Mouse (Mus musculus): ENCODE measurements around the gene Olfr978. TPM values are rescaled to one million over a fixed set of nuclear protein-coding genes. Genes with fewer than 3 reads are reported as not detected.
"Not testable (repeated sequence)": the region's sequence is repeated elsewhere in the genome, so short reads cannot be mapped to it uniquely, and the experiment has no call there.

Olfr978 gene
- total RNA-seq (2012; rRNA removed): not detected in 2 replicates
- polyA plus RNA-seq (2012; ENCODE audit: insufficient read depth in 1 of 2, insufficient read length in 2 of 2, low read depth in 1 of 2, low replicate concordance in 2 of 2, missing spikeins in 1 of 2): not detected

DNA sequence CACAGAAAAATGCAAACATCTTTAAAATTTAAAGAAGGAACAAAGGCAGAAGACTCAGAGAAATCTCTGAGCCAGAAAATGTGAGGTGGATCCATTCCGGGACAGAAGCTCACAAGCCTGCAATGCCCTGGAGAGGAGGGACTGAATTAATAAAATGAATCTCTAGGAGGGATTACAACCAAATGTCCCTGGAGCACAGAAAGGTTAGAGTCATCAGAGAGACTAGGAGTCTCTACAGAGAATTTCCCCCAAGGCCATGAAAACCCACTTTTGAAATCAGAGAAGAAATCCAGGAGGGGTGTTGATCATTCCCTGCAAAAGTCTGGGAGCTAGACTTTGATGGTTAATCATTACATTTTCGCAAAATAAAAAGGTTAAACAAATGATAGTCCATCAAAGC is at the start of gene Olfr978:
Gene Olfr978, plus strand, starts transcription at position 301 of the 400 bp plus-strand sequence.
- Histone ChIP-seq H3K4me3 (ENCODE audit: control insufficient read depth in 1 of 2, insufficient read depth in 1 of 2, low read depth in 2 of 2, low read length in 2 of 2) (no peak within 1 kb of the TSS), H3K36me3 (ENCODE audit: control insufficient read depth in 1 of 2, insufficient read depth in 2 of 2, low read length in 2 of 2) (no peaks in the 10 kb centered on the region), H3K79me2 (ENCODE audit: control insufficient read depth, insufficient read depth, low read length, poor library complexity) (no peaks in the 10 kb centered on the region), H3K27me3 (ENCODE audit: control insufficient read depth in 1 of 2, insufficient read depth in 2 of 2, low read length in 2 of 2) (no peaks in the 10 kb centered on the region), H3K27ac (ENCODE audit: control insufficient read depth, low read depth, low read length) (no peak within 1 kb of the TSS), H3K9me3 (replicated peaks; ENCODE audit: insufficient read depth, low read length) (no peaks in the 10 kb centered on the region), H3K9ac (ENCODE audit: control insufficient read depth, low read depth, low read length, poor library complexity, severe bottlenecking) (no peak within 1 kb of the TSS), H3K4me1 (ENCODE audit: control insufficient read depth in 1 of 2, insufficient read depth in 2 of 2, low read length in 2 of 2) (no peaks in the 10 kb centered on the region)
- DNase-seq (ENCODE audit: low read depth, low spot score): no peak
- no peak for TF ChIP-seq ZC3H11A (IDR thresholded peaks at IDR 0.05; ENCODE audit: low read depth, low read length)
- no peak for TF ChIP-seq MYC (IDR thresholded peaks at IDR 0.05; ENCODE audit: low read depth, low read length)

DNA sequence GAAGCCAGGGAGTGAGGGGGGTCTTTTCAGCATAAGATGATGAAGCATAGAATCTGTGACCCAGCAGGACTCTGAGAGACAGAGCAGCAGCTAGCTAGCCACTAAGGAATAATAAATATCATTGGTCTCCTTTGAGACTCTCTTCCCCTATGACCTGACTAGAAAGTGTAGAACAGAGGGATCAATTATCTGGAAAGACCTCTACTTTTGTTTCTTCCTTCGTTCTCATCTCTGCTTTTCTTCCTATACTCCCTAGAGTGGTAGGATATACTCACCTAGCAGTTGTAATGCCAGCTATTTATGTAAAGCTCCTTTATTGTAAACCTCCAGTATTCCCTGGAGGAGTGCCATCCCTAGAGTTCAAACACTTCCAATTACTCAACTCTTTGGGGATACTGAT is 40.0 kb upstream of the Olfr978 start, which contains the start of gene Olfr975:
Gene Olfr975, minus strand, starts transcription at position 101 of the 400 bp plus-strand sequence.
- Histone ChIP-seq H3K36me3 (ENCODE audit: control insufficient read depth in 1 of 2, insufficient read depth in 2 of 2, low read length in 2 of 2) (no peaks in the 10 kb centered on the region), H3K27me3 (ENCODE audit: control insufficient read depth in 1 of 2, insufficient read depth in 2 of 2, low read length in 2 of 2) (no peaks in the 10 kb centered on the region), H3K9ac (ENCODE audit: control insufficient read depth, low read depth, low read length, poor library complexity, severe bottlenecking) (no peak within 1 kb of the TSS), H3K4me3 (ENCODE audit: control insufficient read depth in 1 of 2, insufficient read depth in 1 of 2, low read depth in 2 of 2, low read length in 2 of 2) (no peak within 1 kb of the TSS), H3K9me3 (replicated peaks; ENCODE audit: insufficient read depth, low read length) (no peaks in the 10 kb centered on the region), H3K79me2 (ENCODE audit: control insufficient read depth, insufficient read depth, low read length, poor library complexity) (no peaks in the 10 kb centered on the region), H3K4me1 (ENCODE audit: control insufficient read depth in 1 of 2, insufficient read depth in 2 of 2, low read length in 2 of 2) (no peaks in the 10 kb centered on the region), H3K27ac (ENCODE audit: control insufficient read depth, low read depth, low read length) (no peak within 1 kb of the TSS)
- DNase-seq (ENCODE audit: low read depth, low spot score): no peak
- TF ChIP-seq MAFK (IDR thresholded peaks at IDR 0.05; ENCODE audit: borderline replicate concordance, low read depth, low read length) (no peak), MXI1 (IDR thresholded peaks at IDR 0.05; ENCODE audit: low read depth, low read length) (no peak), NELFE (IDR thresholded peaks at IDR 0.05; ENCODE audit: low read depth, low read length) (no peak), CHD1 (IDR thresholded peaks at IDR 0.05; ENCODE audit: low read depth, low read length) (no peak), MYC (IDR thresholded peaks at IDR 0.05; ENCODE audit: low read depth, low read length) (no peak), TBP (IDR thresholded peaks at IDR 0.05; ENCODE audit: low read depth, low read length) (no peak), SIN3A (IDR thresholded peaks at IDR 0.05; ENCODE audit: low read length) (no peak), USF2 (IDR thresholded peaks at IDR 0.05; ENCODE audit: borderline replicate concordance in 1 of 2, insufficient read depth in 1 of 2, low read depth in 1 of 2, low read length in 2 of 2) (no peak), MYB (IDR thresholded peaks at IDR 0.05; ENCODE audit: low read depth, low read length) (no peak)

DNA sequence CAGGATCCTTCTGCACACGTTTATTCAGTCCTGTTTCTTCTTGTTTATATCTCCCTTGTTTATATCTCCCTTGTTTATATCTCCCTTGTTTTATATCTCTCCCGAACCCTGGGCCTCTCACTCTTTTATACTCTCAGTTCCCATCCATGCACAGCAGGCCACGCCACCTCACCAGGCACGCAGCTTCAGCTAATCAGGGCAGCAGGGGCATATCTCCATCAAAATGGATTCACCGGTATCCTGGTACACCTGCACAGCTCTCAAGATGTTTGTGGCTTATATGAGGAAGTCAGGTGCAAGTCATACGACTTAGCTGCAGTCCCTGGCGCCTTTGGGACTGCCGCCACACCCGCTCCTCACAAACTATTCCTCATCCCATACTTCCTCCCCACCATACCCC is 30.9 kb upstream of the Olfr978 start, which contains the start of gene Olfr976:
Gene Olfr976, minus strand, starts transcription at position 101 of the 400 bp plus-strand sequence.
- not testable (repeated sequence) for H3K4me1 ChIP-seq (ENCODE audit: control insufficient read depth in 1 of 2, insufficient read depth in 2 of 2, low read length in 2 of 2); DNase-seq (ENCODE audit: low read depth, low spot score); H3K9me3 ChIP-seq (replicated peaks; ENCODE audit: insufficient read depth, low read length); H3K79me2 ChIP-seq (ENCODE audit: control insufficient read depth, insufficient read depth, low read length, poor library complexity); H3K27ac ChIP-seq (ENCODE audit: control insufficient read depth, low read depth, low read length); H3K36me3 ChIP-seq (ENCODE audit: control insufficient read depth in 1 of 2, insufficient read depth in 2 of 2, low read length in 2 of 2); H3K9ac ChIP-seq (ENCODE audit: control insufficient read depth, low read depth, low read length, poor library complexity, severe bottlenecking); H3K27me3 ChIP-seq (ENCODE audit: control insufficient read depth in 1 of 2, insufficient read depth in 2 of 2, low read length in 2 of 2); H3K4me3 ChIP-seq (ENCODE audit: control insufficient read depth in 1 of 2, insufficient read depth in 1 of 2, low read depth in 2 of 2, low read length in 2 of 2)

DNA sequence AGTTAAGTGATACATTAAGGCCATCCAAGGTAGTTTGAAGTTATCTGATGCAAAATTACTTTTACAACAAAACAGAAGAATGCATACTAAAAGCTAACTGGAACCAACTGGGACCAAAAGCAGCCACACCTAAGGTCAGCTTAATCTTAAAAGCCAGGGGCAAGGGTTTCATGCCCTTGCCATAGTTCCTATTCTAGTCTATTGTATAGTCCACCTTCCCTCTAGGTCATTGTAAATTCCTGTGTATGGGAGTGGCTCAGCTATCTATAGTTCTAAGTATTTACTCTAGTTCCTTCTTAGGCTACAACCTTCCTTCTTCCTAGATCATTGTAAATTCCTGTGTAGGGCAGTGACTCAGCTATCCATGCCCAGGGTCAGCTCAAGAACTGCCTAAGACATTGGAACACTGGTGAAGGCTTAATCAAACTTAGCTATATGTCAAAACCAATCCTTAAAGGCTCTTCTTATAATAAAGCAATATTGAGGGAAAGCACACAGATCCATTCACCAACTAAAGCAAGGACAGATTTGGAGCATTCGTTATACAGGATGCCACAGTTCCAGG is 15.2 kb upstream of the Olfr978 start:
- H3K4me1 ChIP-seq (ENCODE audit: control insufficient read depth in 1 of 2, insufficient read depth in 2 of 2, low read length in 2 of 2); H3K27ac ChIP-seq (ENCODE audit: control insufficient read depth, low read depth, low read length); H3K27me3 ChIP-seq (ENCODE audit: control insufficient read depth in 1 of 2, insufficient read depth in 2 of 2, low read length in 2 of 2); H3K9me3 ChIP-seq (replicated peaks; ENCODE audit: insufficient read depth, low read length); H3K36me3 ChIP-seq (ENCODE audit: control insufficient read depth in 1 of 2, insufficient read depth in 2 of 2, low read length in 2 of 2); H3K4me3 ChIP-seq (ENCODE audit: control insufficient read depth in 1 of 2, insufficient read depth in 1 of 2, low read depth in 2 of 2, low read length in 2 of 2); H3K9ac ChIP-seq (ENCODE audit: control insufficient read depth, low read depth, low read length, poor library complexity, severe bottlenecking); DNase-seq (ENCODE audit: low read depth, low spot score); H3K79me2 ChIP-seq (ENCODE audit: control insufficient read depth, insufficient read depth, low read length, poor library complexity): not testable (repeated sequence)

Measured in MEL (cell line).